Mouse (Mus musculus): ENCODE measurements around the gene Tie1.

- no peak for TF ChIP-seq POLR2A (IDR thresholded peaks at IDR 0.05; ENCODE audit: control insufficient read depth, extremely low read depth, insufficient read depth, low read length, poor library complexity)
- no peak for TF ChIP-seq CTCF (IDR thresholded peaks at IDR 0.05; ENCODE audit: borderline replicate concordance, control insufficient read depth, extremely low read depth, insufficient read depth, low read length, poor library complexity)
Measured at GRCm38 (mm10) chr4:118471281-118471680, 18.6 kb downstream of the Tie1 start.

Data from thymus, adult 2 months (tissue).